Mouse (Mus musculus) small intestine, adult 2 months (tissue): ENCODE measurements at regions not wholly inside any gene's neighbourhood (a gene's known extent, or its start where the extent isn't known, plus 50 kb on each side); places are given as distances from the start of the nearest gene placed in this dataset.

ENCODE experiments used
- CTCF ChIP-seq: fragments of 200-500 bp; IDR thresholded peaks from 2 replicates; pipeline ENCODE4 v1.5.1; 2012; ENCODE audit warnings: low read depth, mild to moderate bottlenecking, control low read depth, inconsistent platforms, low read length, moderate library complexity, mixed read lengths; ENCODE audit not compliant: insufficient replicate concordance, insufficient read length; ENCODE audit errors: extremely low read depth
- POLR2A ChIP-seq: fragments of 200-500 bp; IDR thresholded peaks from 2 replicates; pipeline ENCODE4 v1.6.1; 2012; ENCODE audit warnings: low read depth, mild to moderate bottlenecking, control low read depth, inconsistent platforms, low read length, moderate library complexity

GRCm38 (mm10) chr15:93821236-93821635 lies 225.5 kb upstream of the Prickle1 start:
- no peak for TF ChIP-seq CTCF
- TF ChIP-seq POLR2A = no peak
